Mouse (Mus musculus) thymus, postnatal 0 days (tissue): ENCODE measurements around the gene Cdyl. TPM values are rescaled to one million over a fixed set of nuclear protein-coding genes. Genes with fewer than 3 reads are reported as not detected.

ENCODE experiments used
- DNase-seq: peaks from one replicate; pipeline ENCODE4 v3.0.0-alpha.2; 2015; ENCODE audit warnings: low spot score
- polyA plus RNA-seq: library from polyadenylated mRNA; unstranded; fragments of >200 nt; fragmentation: Nextera tagmentation; extraction: Ambion mirVana; gene quantifications from 2 replicates; pipeline ENCODE4 v1.2.1, GENCODE M21; 2015

The Cdyl gene
- polyA plus RNA-seq, 1 experiment from 2014 or later: 9.9 TPM

DNA sequence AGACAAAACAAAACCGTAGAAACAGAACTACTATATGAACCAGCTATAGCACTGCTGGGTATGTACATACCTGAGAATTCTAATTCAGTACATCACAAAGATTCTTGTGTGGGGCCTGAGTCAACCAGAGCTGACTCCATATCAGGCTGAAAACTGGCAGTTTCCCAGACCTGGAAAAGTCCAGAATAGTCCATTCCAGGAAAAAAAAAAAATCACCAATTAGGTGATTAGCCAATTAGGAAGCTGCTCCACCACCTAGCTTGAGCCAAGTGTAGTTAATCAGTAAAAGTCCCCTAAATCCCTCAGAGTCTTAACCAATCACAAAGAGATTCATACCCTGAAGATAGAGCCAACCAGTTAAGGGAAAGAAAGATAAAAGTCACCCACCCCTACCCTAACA is 251.8 kb downstream of the Cdyl start:
- DNase-seq: no peak

Other genes starting within 250 kb of the Cdyl start
- 17.9 and 18.5 TPM in 2 replicates for gene Rpp40, start 246.5 kb downstream of the Cdyl start, polyA plus RNA-seq